Mouse (Mus musculus) 416B (cell line): ENCODE data around the gene Slc9b2.

Source experiments
- DNase-seq: peaks from one replicate; pipeline ENCODE4 v3.0.0; 2011; ENCODE audit warnings: low read depth

The Slc9b2 gene

DNA sequence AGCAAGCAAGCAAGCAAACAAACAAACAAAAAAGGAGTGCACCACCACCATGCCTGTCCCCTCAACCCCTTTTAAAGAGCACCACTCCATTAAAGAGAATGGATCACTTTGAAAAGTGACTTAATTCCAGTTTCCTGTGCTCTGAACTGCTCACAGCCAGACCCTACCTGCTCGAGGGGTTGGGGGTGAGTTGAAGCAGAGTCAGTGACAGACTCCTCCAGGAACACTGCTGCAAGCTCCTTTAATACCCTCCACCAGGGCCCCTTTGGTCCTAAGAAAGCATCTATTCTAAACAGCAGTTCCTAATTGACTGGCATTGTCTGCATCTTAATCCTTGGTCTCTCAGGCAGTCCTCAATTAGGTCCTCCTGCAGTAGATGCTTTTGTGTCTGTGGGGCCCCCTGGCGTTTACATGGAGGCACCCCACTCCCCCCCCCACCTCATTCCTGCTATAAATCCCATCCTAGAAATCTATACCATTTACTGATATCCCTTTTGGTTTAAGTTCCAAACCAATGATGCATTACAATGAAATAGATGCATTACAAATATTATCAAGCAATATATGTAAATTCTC lies 5.5 kb downstream of the Slc9b2 start:
- no peak for DNase-seq

- no peak for DNase-seq
Measured at GRCm38 (mm10) chr3:135313727-135314126, 6.2 kb downstream of the Slc9b2 start.

- no peak for DNase-seq
Measured at GRCm38 (mm10) chr3:135314811-135315210, 7.3 kb downstream of the Slc9b2 start.

DNA sequence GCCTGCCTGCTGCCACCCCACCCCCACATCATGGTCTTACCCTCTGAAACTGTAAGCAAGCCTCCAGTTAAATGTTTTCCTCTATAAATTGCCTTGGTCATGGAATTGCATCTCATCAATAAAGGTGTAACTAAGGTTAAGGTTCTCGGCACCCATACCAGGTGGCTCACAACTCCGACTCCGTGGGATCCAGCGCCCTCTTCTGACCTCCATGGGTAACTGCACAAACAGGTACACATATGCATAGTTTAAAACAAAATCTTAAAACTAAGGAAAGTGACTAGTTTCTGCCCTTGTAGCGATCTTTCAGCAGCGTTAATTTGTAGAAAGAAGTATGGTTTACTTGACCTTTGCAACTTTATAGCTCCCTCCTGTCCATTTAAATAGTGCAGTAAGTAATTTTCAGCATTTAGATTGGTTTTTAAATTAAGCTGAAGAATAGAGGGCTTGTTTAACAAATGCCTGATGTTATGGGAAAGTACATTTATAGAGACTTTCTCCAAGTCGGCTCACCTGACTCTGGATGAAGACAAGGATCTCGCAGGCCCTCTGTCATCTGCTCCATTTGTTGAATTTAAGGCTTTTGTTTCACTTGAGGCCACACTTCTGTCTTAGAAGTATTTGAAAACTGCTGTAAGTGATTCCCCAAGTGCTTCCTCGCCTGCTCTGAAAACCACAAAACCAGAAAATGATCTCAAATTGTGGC lies 8.4 kb downstream of the Slc9b2 start:
- DNase-seq: no peak

DNA sequence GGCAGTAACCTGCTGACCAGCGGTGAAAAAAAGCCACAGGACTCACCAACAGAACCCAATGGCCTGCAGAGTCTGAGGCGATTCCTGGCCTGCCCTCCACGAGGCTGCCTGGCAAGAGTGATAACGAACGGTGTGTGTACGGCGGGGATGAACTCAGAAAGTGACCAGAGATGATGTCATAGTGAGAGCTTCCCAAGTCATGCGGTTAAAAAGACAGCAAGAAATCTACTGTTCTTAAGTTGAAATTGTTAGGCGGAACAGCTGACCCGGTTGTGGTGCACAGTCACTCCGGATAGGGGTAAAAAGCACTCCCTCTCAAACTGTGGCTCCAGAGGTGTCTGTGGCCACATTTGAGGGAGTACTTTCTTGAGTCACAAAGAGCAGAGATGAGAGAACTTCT lies 10.8 kb downstream of the Slc9b2 start:
- no peak for DNase-seq

DNA sequence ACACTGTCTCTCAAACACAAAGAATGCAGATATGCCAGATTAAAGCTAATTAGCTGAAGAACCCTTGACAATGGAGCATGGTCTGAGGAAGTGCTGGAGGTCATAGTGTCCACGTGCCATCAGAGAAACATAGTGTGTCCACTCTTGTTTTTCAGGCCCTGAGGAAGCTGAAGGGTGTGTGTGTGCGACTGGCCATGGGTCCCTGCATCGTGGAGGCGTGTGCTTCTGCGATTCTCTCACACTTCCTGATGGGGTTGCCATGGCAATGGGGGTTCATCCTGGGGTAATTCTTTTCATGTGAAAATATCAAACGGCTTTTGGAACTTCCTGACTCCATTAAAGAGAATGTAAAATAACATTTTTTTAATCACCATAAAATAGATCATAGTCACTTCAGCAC lies 16.9 kb downstream of the Slc9b2 start:
- no peak for DNase-seq

- DNase-seq: no peak
Measured at GRCm38 (mm10) chr3:135327176-135327575, 19.7 kb downstream of the Slc9b2 start.

GRCm38 (mm10) chr3:135327601-135328000 lies 20.1 kb downstream of the Slc9b2 start:
- peak; percentile 48 for DNase-seq

- peak; percentile 72 for DNase-seq
Measured at GRCm38 (mm10) chr3:135328560-135328959, 21.1 kb downstream of the Slc9b2 start.

DNA sequence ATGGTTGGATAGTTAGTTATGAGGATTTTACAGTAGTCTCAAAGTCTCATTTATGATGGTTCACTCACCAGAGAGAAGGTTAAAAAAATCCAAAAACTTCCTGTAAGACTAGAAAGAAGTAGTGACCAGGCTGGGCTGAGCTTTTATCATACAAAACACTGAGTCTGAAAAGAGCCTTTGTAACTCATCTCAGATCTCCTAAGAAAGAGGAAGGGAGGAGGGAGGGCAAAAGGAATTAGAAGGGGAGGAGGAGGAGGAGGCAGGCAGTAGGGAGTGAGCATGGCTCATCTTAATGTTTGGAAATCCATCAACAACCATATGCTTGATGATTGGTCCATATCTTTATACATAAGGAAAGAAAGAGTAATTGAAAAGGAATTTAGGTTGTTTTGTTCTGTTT lies 25.2 kb downstream of the Slc9b2 start:
- DNase-seq: no peak

- DNase-seq: no peak
Measured at GRCm38 (mm10) chr3:135333763-135334162, 26.3 kb downstream of the Slc9b2 start.

- DNase-seq: peak; percentile 18
Measured at GRCm38 (mm10) chr3:135347739-135348264, 40.3 kb downstream of the Slc9b2 start, which contains the start of gene Slc9b1. Gene Slc9b1 (plus strand): TSS chr3:135348029.

GRCm38 (mm10) chr3:135349022-135349421 lies 41.5 kb downstream of the Slc9b2 start:
- no peak for DNase-seq

- DNase-seq: no peak
Measured at GRCm38 (mm10) chr3:135351857-135352256, 44.4 kb downstream of the Slc9b2 start.

DNA sequence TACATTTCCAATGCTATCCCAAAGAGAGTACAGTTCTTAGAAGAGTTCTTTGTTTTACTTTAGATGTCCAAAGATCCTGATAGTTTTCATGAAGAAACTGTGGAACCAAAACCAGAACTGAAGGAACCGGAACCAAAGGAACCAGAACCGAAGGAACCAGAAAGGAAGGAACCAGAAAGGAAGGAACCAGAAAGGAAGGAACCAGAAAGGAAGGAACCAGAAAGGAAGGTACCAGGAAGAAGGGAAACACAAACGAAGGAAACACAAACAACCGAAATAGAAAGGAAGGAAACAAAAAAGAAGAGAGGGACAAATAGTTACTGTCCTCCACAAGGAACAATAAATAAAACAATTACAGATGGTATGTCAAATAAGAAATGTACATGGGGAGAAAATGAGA lies 49.9 kb downstream of the Slc9b2 start:
- DNase-seq: no peak

DNA sequence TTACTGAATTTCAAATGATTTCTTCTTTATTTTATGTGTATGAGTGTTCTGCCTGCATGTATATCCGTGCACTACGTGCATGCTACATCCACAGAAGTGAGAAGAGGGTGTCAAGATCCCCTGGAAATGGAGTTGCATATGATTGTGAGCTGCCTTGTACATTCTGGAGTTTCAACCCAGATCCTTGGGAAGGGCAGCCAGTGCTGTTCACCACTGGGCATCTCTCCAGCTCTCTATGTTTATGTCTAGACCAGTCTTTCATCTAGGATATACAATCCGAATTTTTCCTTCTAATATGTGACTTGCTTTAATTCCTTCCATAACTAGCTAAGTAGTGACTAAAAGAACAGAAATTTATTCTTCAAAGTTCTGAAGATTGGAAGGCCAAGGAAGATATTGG lies 68.3 kb downstream of the Slc9b2 start:
- no peak for DNase-seq

GRCm38 (mm10) chr3:135377445-135377844 lies 69.9 kb downstream of the Slc9b2 start:
- no peak for DNase-seq

DNA sequence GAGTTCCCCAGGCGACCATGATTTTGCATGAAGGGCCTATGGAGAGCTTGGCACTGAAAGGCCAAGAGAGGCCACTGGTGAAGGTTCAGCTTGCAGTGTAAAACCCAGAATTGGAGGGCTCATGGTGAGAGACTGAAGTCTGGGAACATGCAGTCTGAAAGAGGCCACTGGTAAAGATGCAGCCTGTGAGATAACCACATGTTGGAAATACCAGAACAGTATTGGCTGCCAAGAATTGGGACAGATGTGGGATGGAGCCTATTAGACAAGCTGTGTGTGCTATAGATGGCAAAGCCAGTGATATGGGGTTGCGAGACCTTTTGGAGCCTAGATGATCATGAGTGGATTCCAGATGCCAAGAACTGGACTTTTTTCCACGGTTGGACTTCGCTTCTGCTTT lies 72.4 kb downstream of the Slc9b2 start:
- no peak for DNase-seq

- DNase-seq: no peak
Measured at GRCm38 (mm10) chr3:135393186-135393585, 85.7 kb downstream of the Slc9b2 start.
